Mouse (Mus musculus) Patski (cell line): ENCODE measurements around the gene Shc1. TPM values are rescaled to one million over a fixed set of nuclear protein-coding genes. Genes with fewer than 3 reads are reported as not detected.

ENCODE experiments used
- ATAC-seq: fragments of 100-300 bp; one replicate; pipeline ENCODE4 v1.8.0; 2021
- CTCF ChIA-PET: fragments of 350-600 bp; sonication (Branson Sonifier 250); formaldehyde crosslinking; loops from one replicate; lab custom pipeline; 2022; ENCODE audit warnings: inconsistent platforms; lab: Charles Lee
- POLR2A ChIA-PET: fragments of 350-600 bp; sonication (Branson Sonifier 250); formaldehyde crosslinking; loops from one replicate; lab custom pipeline; 2022; ENCODE audit warnings: antibody characterized with exemption, inconsistent platforms; lab: Charles Lee
- DNase-seq: peaks from one replicate; pipeline ENCODE4 v3.0.0-alpha.2; 2011; ENCODE audit warnings: low read depth, low spot score
- H3K27me3 ChIP-seq: fragments of 371-371 bp; one replicate; pipeline ENCODE4 v1.5.1; 2021
- CTCF ChIP-seq: fragments of 100-300 bp; IDR thresholded peaks from one replicate; pipeline ENCODE4 v1.5.1; 2021
- in situ Hi-C: fragments of 300-500 bp; cut with MboI; formaldehyde crosslinking; loops from 3 replicates; pipeline ENCODE4 v1.11.1; 2018; ENCODE audit warnings: low pct_unique_long_range_greater_than_20kb, mixed read lengths
- polyA plus RNA-seq: library from polyadenylated mRNA; unstranded; gene quantifications from one replicate; pipeline ENCODE4 v1.2.3, GENCODE M21; 2021

Gene Shc1
- polyA plus RNA-seq, 1 experiment from 2014 or later: 174 TPM

DNA sequence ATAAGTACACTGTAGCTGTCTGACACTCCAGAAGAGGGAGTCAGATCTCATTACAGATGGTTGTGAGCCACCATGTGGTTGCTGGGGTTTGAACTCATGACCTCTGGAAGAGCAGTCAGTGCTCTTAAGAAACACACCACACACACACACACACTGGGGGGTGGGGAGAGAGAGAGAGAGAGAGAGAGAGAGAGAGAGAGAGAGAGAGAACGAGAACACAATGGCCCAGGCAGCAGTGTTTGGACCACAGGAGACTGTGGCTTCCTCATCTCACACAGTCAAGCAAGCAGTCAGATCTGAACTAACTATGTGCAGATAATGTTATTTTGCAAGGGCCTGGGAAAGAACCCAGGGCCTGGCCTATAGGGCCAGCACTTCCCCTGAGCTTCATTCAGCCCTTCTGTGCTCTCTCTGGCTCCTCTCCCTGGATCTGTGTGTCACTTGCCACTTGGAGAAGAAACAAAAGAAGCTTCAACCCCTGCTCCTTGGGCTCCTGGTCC lies 37.6 kb downstream of the Shc1 start:
- no peak for TF ChIP-seq CTCF
- in situ Hi-C loops: no loop called here
- ChIA-PET POLR2A (interaction anchor here (0.6 to 0.8 kb wide), 3 partner anchors 18 to 64 kb away, joined by 3 to 7 read pairs (median 4); no protein-coding TSS in a partner anchor), CTCF (interaction anchor here (0.9 to 3.4 kb wide), 15 partner anchors 8 to 316 kb away, joined by 3 to 23 read pairs (median 6); partner anchors contain the start of genes Adam15 and Pbxip1)
- DNase-seq (no peak), ATAC-seq (no peak)
- no peaks in the 10 kb centered on the region for H3K27me3 ChIP-seq

DNA sequence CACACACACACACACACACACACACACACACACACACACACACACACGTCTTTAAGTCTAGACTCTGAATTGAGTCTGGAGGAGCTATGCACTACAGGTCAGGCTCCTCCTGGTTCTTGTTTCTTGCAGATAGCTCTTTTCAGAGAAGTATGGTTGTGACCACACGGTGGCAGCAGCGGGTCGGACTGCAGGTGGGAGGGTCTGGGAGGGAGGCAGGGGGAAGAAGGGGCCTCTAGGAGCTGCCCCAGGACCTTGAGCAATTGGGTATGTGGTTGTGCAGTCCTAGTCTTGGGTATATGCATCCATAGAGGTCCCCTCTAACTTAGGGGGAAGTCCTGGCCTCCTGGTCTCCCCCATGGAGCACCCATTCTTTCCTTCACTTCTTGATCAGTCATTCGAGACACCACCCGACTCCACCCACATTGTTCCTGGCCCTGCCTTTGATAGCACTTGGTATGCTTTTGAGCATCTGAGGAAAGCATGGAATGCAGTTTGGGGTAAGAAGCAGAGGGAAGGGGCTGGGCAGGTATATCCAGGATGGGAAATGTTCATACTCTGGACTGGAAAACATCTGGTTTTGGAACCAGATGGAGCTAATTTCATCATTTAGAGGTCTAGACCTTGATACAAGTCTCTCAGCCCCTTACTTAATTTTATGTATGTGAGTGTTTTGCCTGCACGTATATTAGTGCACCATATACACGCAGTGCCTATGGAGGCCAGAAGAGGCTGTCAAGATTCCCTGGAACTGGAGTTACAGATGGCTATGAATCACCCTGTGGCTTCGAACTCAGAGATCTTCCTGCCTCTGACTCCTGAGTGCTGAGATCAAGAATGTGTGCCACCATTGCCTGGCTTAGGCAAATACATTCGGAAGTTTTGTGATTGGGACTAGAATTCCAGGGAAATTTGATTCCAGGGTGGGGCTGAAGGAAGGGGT lies 38.8 kb downstream of the Shc1 start:
- TF ChIP-seq CTCF: no peak
- DNase-seq (no peak), ATAC-seq (peak; percentile 68)
- in situ Hi-C loops: no loop called here
- POLR2A ChIA-PET: interaction anchor here (1.5 kb wide), 1 partner anchor 16 kb away, joined by 5 read pairs; no protein-coding TSS in a partner anchor
- CTCF ChIA-PET: interaction anchor here (0.6 to 4.8 kb wide), 24 partner anchors 9 to 315 kb away, joined by 3 to 23 read pairs (median 4); partner anchors contain the start of genes Adam15, Flad1, Pbxip1 and Pygo2
- no peaks in the 10 kb centered on the region for H3K27me3 ChIP-seq

DNA sequence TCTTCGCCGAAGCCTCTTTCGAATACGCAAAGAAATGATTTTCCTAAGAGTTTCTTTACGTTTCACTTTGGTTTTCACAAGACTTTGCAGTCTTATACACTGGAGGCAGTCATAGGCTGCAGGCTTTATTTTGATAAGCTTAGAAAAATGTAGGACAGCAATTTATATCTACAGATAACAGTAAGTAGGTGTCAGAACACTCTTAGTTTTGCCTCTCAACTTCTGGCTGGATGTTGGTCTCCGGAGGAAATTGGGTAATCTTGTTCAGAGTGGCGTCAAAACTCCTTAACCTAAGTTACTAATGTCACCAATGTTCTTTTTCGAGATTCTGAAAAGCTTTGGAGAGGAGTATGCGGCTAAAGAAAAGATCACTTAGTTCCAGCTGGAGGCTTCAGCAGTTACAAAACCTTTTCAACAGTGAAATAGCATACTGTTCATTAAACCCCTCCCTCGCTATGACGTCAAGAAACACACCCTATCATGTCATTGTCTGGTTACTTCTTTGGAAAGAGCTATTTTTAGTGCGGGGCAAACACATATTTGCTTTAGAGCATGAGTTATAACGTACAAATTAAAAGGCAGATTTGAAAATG lies 40.2 kb downstream of the Shc1 start:
- no peak for TF ChIP-seq CTCF
- POLR2A ChIA-PET: interaction anchor here (1.0 to 2.8 kb wide), 5 partner anchors 22 to 50 kb away, joined by 3 to 9 read pairs (median 6); partner anchors contain the start of gene Pbxip1
- in situ Hi-C loops: no loop called here
- DNase-seq: no peak
- H3K27me3 ChIP-seq: no peaks in the 10 kb centered on the region
- CTCF ChIA-PET: interaction anchor here (0.8 to 4.8 kb wide), 11 partner anchors 9 to 62 kb away, joined by 3 to 22 read pairs (median 4); partner anchors contain the start of gene Pbxip1
- no peak for ATAC-seq

DNA sequence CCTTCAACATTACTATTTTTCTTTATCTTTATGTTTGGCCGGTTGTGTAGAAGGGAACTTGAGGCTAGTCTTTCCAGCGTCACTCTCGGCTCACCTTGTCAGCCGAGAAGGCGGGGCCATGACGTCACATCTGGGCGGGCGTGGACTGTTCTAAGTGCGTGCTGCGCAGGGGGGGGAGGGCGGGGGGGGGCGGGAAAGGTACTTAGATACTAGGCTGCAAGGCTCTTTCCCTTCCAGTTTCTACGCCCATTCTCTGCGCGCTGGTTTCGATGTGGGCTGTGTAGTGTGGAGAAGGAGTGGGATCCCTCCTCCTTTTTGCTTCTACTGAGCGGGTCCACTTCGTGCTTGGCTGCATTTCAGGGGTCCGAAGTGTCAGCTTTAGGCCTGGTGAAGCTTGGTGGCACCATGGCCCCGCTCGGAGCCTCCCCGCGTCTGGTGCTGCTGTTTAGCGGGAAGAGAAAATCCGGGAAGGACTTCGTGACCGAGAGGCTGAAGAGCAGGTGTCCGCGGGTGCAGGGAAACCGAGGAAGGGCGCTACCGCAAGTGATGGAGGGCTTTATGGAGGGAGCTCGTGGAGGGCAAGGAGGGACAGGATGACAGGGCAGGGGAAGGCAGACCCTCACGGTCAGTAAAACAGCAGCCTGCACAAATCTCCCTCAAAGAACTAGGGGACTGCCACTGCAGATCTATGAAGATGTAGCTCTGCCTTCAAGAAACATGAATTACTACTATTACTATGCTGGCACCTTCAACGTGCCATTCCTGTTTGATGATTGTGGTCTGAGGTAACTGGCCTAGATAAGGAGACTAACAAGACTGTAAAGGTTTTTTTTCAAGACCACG lies 40.9 kb downstream of the Shc1 start:
- no peak for TF ChIP-seq CTCF
- DNase-seq (peak; percentile 57), ATAC-seq (peak; percentile 36)
- in situ Hi-C loops: no loop called here
- no peaks in the 10 kb centered on the region for H3K27me3 ChIP-seq
- ChIA-PET CTCF (interaction anchor here (0.7 to 4.8 kb wide), 12 partner anchors 9 to 120 kb away, joined by 3 to 22 read pairs (median 4); partner anchors contain the start of gene Pbxip1), POLR2A (interaction anchor here (0.5 to 2.8 kb wide), 7 partner anchors 22 to 1504 kb away, joined by 3 to 9 read pairs (median 4); partner anchors contain the start of gene Pbxip1)

DNA sequence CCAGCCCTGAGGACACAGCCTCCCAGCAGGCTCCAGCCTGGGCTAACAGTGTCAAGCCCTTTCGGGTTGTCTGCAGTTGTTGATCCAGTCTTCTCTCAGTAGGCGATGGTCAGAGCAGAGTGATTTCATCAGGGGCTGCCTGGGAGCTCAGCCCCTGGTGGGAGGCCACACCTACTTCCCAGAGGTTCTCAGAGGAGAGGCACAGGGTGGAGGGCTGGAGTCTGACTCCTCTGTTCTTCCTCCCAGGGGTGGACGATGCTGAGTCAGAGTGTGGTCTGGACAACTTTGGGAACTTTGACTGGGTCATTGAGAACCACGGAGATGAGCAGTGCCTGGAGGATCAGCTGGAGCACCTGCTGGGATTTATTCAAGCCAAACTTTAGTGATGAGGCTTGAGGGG lies 50.0 kb downstream of the Shc1 start:
- no peak for ATAC-seq
- POLR2A ChIA-PET: interaction anchor here (1.3 kb wide), 1 partner anchor 16 kb away, joined by 5 read pairs; no protein-coding TSS in a partner anchor
- TF ChIP-seq CTCF: no peak
- H3K27me3 ChIP-seq: no peaks in the 10 kb centered on the region
- CTCF ChIA-PET: interaction anchor here (1.5 to 3.0 kb wide), 3 partner anchors 9 to 13 kb away, joined by 6 to 9 read pairs (median 6); no protein-coding TSS in a partner anchor
- no peak for DNase-seq
- in situ Hi-C loops: no loop called here

DNA sequence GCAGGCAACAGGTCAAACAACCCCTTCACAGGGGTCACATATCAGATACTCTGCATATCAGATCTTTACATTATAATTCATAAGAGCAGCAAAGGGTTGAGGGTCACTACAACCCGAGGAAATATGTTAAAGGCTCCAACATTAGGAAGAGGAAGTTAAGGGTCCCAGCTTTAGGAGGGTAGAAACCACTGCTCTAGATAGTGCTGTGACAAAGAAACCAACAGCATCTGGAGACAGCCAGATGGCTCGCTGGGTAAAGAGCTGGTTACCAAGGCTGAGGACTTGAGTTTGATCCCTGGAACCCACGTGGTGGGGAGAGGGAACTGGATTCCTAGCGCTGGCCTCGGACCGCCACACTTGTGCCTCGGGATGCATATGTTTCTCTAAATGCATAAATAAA lies 54.0 kb downstream of the Shc1 start:
- in situ Hi-C loops: no loop called here
- ATAC-seq (no peak), DNase-seq (no peak)
- CTCF ChIA-PET: interaction anchor here (0.8 kb wide), 1 partner anchor 8 kb away, joined by 4 read pairs; no protein-coding TSS in a partner anchor
- POLR2A ChIA-PET: no interaction called here
- H3K27me3 ChIP-seq: no peaks in the 10 kb centered on the region
- no peak for TF ChIP-seq CTCF

DNA sequence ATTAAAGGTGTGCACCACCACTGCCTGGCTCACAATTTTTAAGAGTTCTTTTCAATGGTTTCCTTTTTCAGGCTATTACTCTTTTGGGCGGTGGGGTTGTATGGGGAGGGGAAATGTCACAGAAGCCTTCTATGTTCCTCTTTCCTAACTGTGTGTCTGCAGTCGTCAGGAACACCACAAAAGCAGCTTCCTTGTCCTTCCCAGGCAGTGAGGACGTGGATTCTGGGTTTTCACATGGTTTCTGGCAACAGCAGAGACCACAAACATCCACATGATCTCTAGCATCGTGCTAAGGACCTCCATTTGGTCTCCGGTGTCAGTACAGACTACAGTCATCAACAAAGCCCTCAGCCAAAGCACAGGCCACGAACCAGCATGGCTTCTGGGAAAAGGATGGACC lies 55.6 kb downstream of the Shc1 start:
- in situ Hi-C loops: no loop called here
- POLR2A ChIA-PET: no interaction called here
- no peak for TF ChIP-seq CTCF
- DNase-seq: no peak
- no peak for ATAC-seq
- H3K27me3 ChIP-seq: no peaks in the 10 kb centered on the region
- CTCF ChIA-PET: no interaction called here

DNA sequence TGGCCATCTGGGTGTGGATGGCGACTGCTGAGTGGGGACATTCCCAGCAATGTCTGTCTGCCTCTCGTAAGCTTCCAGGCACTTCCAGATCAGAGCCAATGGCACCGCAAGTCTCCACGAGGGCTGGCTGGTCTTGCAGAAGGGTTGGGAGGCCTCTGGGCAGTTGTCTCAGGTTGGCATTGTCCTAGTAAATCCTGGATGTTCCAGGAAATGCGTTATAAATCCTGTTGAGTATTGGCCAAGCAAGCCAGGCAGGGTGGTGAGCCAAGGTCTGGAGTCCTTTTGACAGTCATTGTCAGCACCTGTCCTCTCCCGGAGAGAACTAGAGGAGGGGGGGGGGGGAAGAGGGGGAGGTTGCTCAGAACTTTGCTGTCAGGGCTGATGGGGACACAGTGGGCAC lies 60.8 kb downstream of the Shc1 start:
- ChIA-PET POLR2A (no interaction called here), CTCF (no interaction called here)
- in situ Hi-C loops: no loop called here
- no peaks in the 10 kb centered on the region for H3K27me3 ChIP-seq
- no peak for DNase-seq
- ATAC-seq: peak; percentile 29
- no peak for TF ChIP-seq CTCF

Other genes starting within 250 kb of the Shc1 start
- gene Scamp3, start 241.0 kb upstream of the Shc1 start, polyA plus RNA-seq: 175 TPM
- 37.6 TPM for gene Fam189b, start 235.3 kb upstream of the Shc1 start, polyA plus RNA-seq
- 141 TPM for gene Gba, start 215.5 kb upstream of the Shc1 start, polyA plus RNA-seq
- gene Thbs3, start 203.3 kb upstream of the Shc1 start, polyA plus RNA-seq: 86.6 TPM
- 215 TPM for gene Mtx1, start 191.4 kb upstream of the Shc1 start, polyA plus RNA-seq
- 10.3 TPM for gene Muc1, start 189.4 kb upstream of the Shc1 start, polyA plus RNA-seq
- 236 TPM for gene Krtcap2, start 172.5 kb upstream of the Shc1 start, polyA plus RNA-seq
- 57.5 TPM for gene Trim46, start 172.1 kb upstream of the Shc1 start, polyA plus RNA-seq
- 104 TPM for gene Dpm3, start 159.1 kb upstream of the Shc1 start, polyA plus RNA-seq
- 88.3 TPM for gene Slc50a1, start 147.9 kb upstream of the Shc1 start, polyA plus RNA-seq
- 97.1 TPM for gene Efna1, start 137.3 kb upstream of the Shc1 start, polyA plus RNA-seq
- 9.4 TPM for gene Efna3, start 95.5 kb upstream of the Shc1 start, polyA plus RNA-seq
- gene Efna4, start 80.4 kb upstream of the Shc1 start, polyA plus RNA-seq: 48.7 TPM
- 226 TPM for gene Adam15, start 68.4 kb upstream of the Shc1 start, polyA plus RNA-seq
- gene Dcst2, start 56.5 kb upstream of the Shc1 start, polyA plus RNA-seq: 0.06 TPM
- 1.3 TPM for gene Dcst1, start 53.2 kb upstream of the Shc1 start, polyA plus RNA-seq
- gene Zbtb7b, start 23.7 kb upstream of the Shc1 start, polyA plus RNA-seq: 73.7 TPM
- gene Lenep, start 15.7 kb upstream of the Shc1 start, polyA plus RNA-seq: not detected
- 40.6 TPM for gene Flad1, start 6.6 kb upstream of the Shc1 start, polyA plus RNA-seq
- gene Cks1b, start 60 bp upstream of the Shc1 start, polyA plus RNA-seq: 162 TPM
- 68.4 TPM for gene Pygo2, start 11.8 kb downstream of the Shc1 start, polyA plus RNA-seq
- 354 TPM for gene Pbxip1, start 18.3 kb downstream of the Shc1 start, polyA plus RNA-seq
- 40.7 TPM for gene Pmvk, start 36.1 kb downstream of the Shc1 start, polyA plus RNA-seq
- gene Kcnn3, start 101.7 kb downstream of the Shc1 start, polyA plus RNA-seq: 0.04 TPM